Mouse (Mus musculus) layer of hippocampus, adult 18-20 months (tissue): ENCODE data around the gene Fam104a. TPM values are rescaled to one million over a fixed set of nuclear protein-coding genes. Genes with fewer than 3 reads are reported as not detected.
"Not testable (repeated sequence)": the region's sequence is repeated elsewhere in the genome, so short reads cannot be mapped to it uniquely, and the experiment has no call there.

Experiments used
- DNase-seq, 2 experiments: peaks; one replicate each; pipeline ENCODE4 v3.0.0; 2022; ENCODE audit warnings: low spot score in 2 of 2
- total RNA-seq, 2 experiments: library from RNA; stranded (reverse); gene quantifications; 2 replicates each; pipeline ENCODE4 v1.2.3; 2021

The Fam104a gene
- total RNA-seq, 2 experiments from 2014 or later, result 31.1 to 33.6 TPM

- no peak for DNase-seq
Observed at GRCm38 (mm10) chr11:113667122-113667521, 16.8 kb downstream of the Fam104a start.

DNA sequence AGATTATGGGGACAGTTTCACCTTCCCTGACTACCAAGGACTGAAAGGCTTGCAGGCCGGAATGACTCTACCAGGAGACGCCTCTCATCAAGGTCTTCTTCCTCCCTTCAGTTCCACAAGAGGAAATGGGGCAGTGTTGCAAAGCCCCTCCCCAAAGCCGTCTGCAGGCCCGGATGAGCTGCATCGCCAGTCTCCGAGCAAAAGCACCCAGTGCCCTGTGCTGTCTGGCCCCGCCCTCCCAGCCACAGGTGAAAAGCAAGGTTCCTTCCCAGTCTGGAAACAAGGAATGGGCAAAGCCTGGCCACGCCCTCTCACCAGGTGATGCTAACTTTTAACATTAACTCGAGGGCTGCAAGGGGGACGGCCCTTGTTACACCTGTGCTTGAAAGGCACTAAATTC lies 17.3 kb downstream of the Fam104a start:
- DNase-seq, result no peak

GRCm38 (mm10) chr11:113666205-113666604 lies 17.8 kb downstream of the Fam104a start:
- DNase-seq, result no peak

DNA sequence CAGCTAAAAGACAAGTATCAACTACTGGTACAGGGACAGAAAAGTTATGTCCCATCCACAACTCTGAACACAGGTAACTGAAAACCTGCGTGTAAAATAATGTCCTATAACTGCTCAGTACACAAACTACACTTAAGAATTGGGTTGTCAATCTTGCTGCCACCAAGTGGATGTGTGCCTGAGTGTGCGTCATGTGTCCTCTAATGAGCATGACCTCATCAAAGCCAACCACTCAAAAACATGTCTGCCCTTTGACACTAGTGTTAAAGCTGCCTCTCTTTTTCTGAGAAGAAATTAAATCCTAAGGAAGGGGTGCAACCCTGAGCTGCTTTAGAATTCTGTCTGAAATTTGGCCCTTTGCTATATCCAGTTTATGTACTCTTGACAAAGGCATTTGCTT lies 19.7 kb downstream of the Fam104a start:
- no peak for DNase-seq

- no peak for DNase-seq
Observed at GRCm38 (mm10) chr11:113661835-113662351, 22.1 kb downstream of the Fam104a start.

- no peak for DNase-seq
Observed at GRCm38 (mm10) chr11:113660940-113661339, 23.0 kb downstream of the Fam104a start.

GRCm38 (mm10) chr11:113660213-113660612 lies 23.7 kb downstream of the Fam104a start:
- not testable (repeated sequence) for DNase-seq

- no peak for DNase-seq
Observed at GRCm38 (mm10) chr11:113658763-113659162, 25.2 kb downstream of the Fam104a start.

DNA sequence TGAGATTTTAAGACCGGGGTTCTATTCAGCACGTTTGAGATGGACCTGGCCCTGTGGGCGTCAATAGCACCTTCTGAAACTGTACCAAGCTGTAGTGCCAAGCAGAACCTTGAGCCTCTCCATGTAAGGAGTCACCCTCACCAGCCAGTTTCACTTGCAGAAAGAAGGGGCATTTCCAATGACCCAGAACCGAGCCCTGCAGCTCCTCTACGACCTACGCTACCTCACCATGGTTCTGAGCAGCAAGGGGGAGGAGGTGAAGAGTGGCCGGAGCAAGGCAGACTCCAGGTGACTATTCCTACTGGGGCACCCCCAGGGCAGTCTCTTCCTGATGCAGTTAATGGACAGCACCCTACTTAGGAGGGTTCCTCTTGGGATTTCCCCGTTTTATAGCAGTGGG lies 25.6 kb downstream of the Fam104a start:
- DNase-seq, result no peak

DNA sequence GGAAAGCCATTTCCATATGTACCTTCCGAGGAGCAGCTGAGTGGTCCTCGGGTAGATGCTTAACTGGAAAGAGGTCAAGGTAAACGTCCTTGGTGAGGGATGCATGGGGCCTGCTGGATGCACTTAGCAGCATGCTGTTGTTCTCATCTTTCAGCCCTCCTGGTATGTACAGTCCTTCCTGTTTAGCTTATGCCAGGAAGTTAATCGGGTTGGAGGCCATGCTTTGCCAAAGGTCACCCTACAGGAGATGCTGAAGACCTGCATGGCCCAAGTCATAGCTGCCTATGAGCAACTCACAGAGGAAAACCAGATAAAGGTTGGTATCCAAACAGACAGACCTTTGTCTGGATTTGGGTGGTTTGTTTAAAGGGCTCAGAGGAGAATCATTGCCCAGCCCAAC lies 26.7 kb downstream of the Fam104a start:
- DNase-seq, result no peak

- DNase-seq, result no peak
Observed at GRCm38 (mm10) chr11:113656511-113656932, 27.4 kb downstream of the Fam104a start.

DNA sequence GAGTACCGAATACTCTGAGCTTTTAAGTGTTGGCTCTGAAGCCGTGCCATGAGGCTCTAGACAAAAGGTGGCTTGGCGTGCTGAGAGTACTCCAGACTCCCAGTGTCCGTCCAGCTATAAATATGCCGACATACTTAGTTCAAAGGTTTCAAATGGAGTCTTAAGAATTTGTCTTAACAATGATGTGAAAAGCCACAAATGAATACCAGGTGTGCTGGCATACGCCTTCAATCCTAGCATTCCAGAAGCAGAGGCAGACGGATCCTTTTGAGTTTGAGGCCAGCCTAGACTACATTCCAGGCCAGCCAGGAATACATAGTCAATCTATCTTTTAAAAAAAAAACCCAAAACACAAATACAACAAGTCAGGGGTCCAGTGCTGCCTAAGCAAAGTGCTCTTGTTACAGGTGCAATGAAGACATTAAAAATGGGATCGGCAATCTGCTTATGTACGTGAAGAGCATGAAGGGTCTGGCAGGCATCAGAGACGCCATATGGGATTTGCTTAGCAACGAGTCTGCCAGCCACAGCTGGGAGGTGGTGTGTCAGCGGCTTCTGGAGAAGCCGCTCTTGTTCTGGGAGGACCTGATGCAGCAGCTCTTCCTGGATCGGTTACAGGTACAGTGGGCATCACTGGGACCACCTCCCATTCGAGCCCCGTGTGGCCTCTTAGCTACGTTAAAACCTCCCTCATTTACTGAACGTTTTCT lies 29.2 kb downstream of the Fam104a start:
- peak in 1 of 2 experiments; percentile 64 for DNase-seq

DNA sequence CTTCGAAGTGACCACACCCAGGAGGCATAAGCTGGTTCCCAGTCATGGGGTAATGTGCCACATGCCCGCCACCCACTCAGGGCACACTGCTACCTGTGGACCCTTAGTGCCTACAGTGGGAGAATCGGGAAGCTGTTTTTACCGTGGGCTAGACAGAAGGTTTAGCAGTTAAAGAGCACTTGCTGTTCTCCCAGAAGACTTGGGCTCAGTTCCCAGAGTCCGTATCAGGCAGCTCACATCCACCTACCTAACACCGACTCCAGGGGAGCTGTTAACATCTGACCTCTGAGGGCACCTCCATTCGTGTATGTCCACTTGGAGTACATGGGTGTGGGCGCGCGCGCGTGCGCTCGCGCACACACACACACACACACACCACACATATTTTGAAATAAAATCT lies 29.9 kb downstream of the Fam104a start:
- no peak for DNase-seq

- DNase-seq, result no peak
Observed at GRCm38 (mm10) chr11:113652516-113652915, 31.4 kb downstream of the Fam104a start.

DNA sequence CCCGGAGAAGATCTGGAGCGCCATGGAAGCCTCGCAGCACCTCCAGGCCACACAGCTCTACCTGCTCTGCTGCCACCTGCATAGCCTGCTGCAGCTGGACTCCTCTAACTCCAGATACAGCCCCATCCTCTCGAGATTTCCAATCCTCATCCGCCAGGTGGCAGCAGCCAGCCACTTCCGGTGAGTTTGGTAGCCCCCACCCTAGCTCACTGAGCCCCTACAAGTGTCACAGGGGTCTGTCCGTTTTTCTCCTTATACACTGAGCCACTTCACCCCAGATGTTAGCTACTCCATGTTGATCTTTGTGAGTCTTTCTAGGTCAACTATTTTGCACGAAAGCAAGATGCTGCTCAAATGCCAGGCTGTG lies 32.1 kb downstream of the Fam104a start:
- DNase-seq, result peak in 1 of 2 experiments; percentile 55

GRCm38 (mm10) chr11:113651206-113651906 lies 32.6 kb downstream of the Fam104a start:
- peak in 1 of 2 experiments; percentile 59 for DNase-seq

DNA sequence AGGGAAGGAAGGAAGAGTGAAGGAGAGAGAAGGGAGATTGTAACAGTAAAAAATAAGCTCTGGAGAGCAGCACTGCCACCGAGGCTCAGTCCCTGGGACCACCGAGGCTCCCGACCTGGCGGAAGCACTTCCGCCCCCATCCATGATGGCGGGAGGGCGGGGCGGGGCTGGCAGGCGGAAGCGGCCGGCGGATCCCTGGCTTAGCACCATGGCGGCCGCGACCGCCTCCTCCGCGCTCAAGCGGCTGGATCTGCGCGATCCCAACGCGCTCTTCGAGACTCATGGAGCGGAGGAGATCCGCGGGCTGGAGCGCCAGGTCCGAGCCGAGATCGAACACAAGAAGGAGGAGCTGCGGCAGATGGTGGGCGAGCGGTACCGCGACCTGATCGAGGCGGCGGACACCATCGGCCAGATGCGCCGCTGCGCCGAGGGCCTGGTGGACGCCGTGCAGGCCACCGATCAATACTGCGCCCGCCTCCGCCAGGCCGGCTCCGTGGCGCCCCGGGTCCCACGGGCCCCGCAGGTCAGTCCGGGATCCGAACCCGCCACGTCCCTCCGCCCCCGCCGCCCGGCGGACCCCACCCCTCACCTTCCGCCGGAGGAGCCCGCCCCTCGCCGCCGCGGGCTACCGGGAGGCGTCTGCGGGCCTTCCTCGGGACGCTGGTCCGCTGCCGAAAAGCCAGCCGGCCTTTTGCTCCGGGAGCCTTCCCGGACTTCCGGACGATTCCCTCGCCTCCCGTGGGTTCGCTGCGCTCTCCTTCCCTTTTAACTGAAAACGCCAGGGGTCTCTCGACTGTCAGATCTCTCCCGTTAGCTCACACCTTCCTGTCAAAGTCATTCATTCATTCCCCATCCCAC lies 34.4 kb downstream of the Fam104a start, which contains the start of gene Slc39a11:
Gene Slc39a11, minus strand, starts transcription at position 727 of the 858 bp plus-strand sequence.
- peak in 1 of 2 experiments; percentile 69 for DNase-seq

DNA sequence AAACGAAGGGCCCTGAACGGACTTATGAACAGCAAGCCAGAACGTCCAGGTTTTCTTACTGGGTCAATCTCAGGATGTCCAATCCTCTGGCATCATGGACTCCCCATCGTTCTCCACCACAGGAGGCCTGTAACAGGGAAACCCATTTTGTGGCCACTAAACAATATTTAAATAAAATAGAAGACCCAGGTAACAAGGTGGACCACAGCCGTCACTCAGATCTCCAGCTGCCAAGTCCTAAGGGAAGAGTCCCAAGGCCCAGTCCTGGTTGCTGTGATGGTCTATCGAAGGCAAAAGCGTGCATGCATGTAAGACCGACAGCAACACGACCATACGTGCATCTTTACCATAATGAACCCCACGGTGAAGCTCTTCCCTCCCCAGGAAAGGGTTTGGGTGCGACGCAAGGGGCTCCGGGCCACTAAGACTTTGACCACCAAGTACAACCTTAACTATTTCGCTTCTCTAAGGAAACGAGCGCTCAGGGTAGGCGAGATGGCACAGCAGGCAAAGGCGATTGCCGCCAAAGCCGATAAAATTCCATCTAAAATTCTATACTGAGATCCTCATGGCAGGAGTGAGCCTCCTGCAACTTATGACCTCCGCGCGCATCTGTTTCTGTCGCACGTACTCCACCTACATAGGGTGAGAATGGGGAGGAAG lies 35.1 kb downstream of the Fam104a start, which contains the start of gene Cog1:
Gene Cog1, plus strand, starts transcription at position 480 of the 663 bp plus-strand sequence.
- no peak for DNase-seq

GRCm38 (mm10) chr11:113648152-113648551 lies 35.8 kb downstream of the Fam104a start:
- DNase-seq, result peak; percentile 77 to 85

DNA sequence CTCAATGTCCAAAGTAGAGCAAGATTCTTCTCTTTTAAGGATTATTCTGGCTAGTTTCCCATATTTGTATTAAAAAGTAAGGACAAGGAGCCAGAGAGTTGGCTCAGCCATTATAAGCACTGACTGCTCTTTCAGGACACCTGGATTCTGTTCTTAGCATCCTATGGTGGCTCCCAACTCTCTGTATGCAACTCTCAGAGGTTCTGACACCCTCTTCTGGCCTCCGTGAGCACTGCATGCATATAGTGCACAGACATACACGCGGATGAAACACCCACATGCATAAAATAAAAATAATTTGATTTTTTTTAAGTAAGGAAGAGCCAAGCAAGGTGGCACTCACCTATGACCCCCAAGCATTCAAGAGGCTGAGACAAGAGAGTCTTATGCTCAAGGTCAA lies 38.8 kb downstream of the Fam104a start:
- no peak for DNase-seq

- no peak for DNase-seq
Observed at GRCm38 (mm10) chr11:113638680-113639079, 45.3 kb downstream of the Fam104a start.
